Mouse (Mus musculus) mouse embryonic stem cell (cell line): ENCODE measurements around the gene Ppia.
"Not testable (repeated sequence)": the region's sequence is repeated elsewhere in the genome, so short reads cannot be mapped to it uniquely, and the experiment has no call there.

Experiments used
- in situ Hi-C, 2 experiments: fragments of 300-500 bp; cut with MboI; formaldehyde crosslinking; loops; 1 replicate in 1 of 2; 3 replicates in 1 of 2; pipeline ENCODE4 v1.14.3; 2019 to 2020; ENCODE audit warnings: low sequenced_read_pairs in 2 of 2, low pct_unique_long_range_greater_than_20kb in 1 of 2, mixed read lengths in 1 of 2; ENCODE audit not compliant: unreplicated experiment in 1 of 2

Gene Ppia

GRCm38 (mm10) chr11:6420283-6420703 lies 5.0 kb downstream of the Ppia start:
- in situ Hi-C loops, result no loop called here

- in situ Hi-C loops, result no loop called here
Observed at GRCm38 (mm10) chr11:6420722-6421350, 5.6 kb downstream of the Ppia start.

- in situ Hi-C loops, result no loop called here
Observed at GRCm38 (mm10) chr11:6430186-6430585, 14.9 kb downstream of the Ppia start.

GRCm38 (mm10) chr11:6436442-6436841 lies 21.2 kb downstream of the Ppia start:
- in situ Hi-C loops, result no loop called here

- in situ Hi-C loops, result no loop called here
Observed at GRCm38 (mm10) chr11:6437667-6438066, 22.4 kb downstream of the Ppia start.

GRCm38 (mm10) chr11:6440171-6440570 lies 24.9 kb downstream of the Ppia start:
- in situ Hi-C loops, result no loop called here

- in situ Hi-C loops, result no loop called here
Observed at GRCm38 (mm10) chr11:6442566-6442965, 27.3 kb downstream of the Ppia start.

GRCm38 (mm10) chr11:6443102-6443501 lies 27.9 kb downstream of the Ppia start:
- in situ Hi-C loops, result no loop called here

- in situ Hi-C loops, result no loop called here
Observed at GRCm38 (mm10) chr11:6443727-6444076, 28.5 kb downstream of the Ppia start.

GRCm38 (mm10) chr11:6444077-6444853 lies 29.0 kb downstream of the Ppia start, which contains the start of gene H2afv:
Gene H2afv (minus strand): TSS chr11:6444443.
- in situ Hi-C loops, result no loop called here

- in situ Hi-C loops, result no loop called here
Observed at GRCm38 (mm10) chr11:6445441-6445840, 30.2 kb downstream of the Ppia start.

- in situ Hi-C loops, result no loop called here
Observed at GRCm38 (mm10) chr11:6445951-6446350, 30.7 kb downstream of the Ppia start.

GRCm38 (mm10) chr11:6447493-6447892 lies 32.2 kb downstream of the Ppia start:
- in situ Hi-C loops, result no loop called here

- in situ Hi-C loops, result not testable (repeated sequence)
Observed at GRCm38 (mm10) chr11:6448155-6448554, 32.9 kb downstream of the Ppia start.

GRCm38 (mm10) chr11:6456083-6456482 lies 40.8 kb downstream of the Ppia start:
- in situ Hi-C loops, result no loop called here

- in situ Hi-C loops, result loop anchor here in 1 of 2 experiments (10.0 kb wide), 1 partner anchor 172 kb away; the partner anchor contains the start of gene Wap
Observed at GRCm38 (mm10) chr11:6463159-6463837, 48.1 kb downstream of the Ppia start.

GRCm38 (mm10) chr11:6465122-6465521 lies 49.9 kb downstream of the Ppia start:
- in situ Hi-C loops, result loop anchor here in 1 of 2 experiments (10.0 kb wide), 1 partner anchor 170 kb away; the partner anchor contains the start of gene Wap

- in situ Hi-C loops, result loop anchor here in 1 of 2 experiments (10.0 kb wide), 1 partner anchor 166 kb away; the partner anchor contains the start of gene Wap
Observed at GRCm38 (mm10) chr11:6468541-6468940, 53.3 kb downstream of the Ppia start.
